Mouse (Mus musculus) 416B (cell line): ENCODE measurements at regions not wholly inside any gene's neighbourhood (a gene's known extent, or its start where the extent isn't known, plus 50 kb on each side); places are given as distances from the start of the nearest gene placed in this dataset.
"Not testable (repeated sequence)": the region's sequence is repeated elsewhere in the genome, so short reads cannot be mapped to it uniquely, and the experiment has no call there.

ENCODE experiments used
- DNase-seq: peaks from one replicate; pipeline ENCODE4 v3.0.0; 2011; ENCODE audit warnings: low read depth

DNA sequence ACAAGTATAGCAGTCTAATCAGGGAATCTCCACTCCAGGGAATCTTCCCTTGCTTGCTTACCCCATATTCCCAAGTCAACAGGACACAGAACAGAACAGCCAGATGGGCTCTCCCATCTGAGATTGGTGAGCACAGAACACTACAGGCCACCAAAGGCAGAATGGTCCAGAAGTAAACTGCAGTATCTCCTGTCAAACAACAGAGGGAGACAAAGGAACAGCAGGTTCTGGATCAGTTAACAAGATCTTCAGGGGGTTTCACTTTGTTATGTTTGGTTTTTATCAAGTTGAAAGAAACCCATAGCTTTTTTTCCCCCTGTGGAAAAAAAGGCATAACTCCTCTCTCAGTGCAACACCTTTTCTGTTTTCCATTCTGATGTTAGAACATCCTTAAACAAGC is 453.1 kb upstream of the 9130204L05Rik start:
- DNase-seq, result peak; percentile 41

DNA sequence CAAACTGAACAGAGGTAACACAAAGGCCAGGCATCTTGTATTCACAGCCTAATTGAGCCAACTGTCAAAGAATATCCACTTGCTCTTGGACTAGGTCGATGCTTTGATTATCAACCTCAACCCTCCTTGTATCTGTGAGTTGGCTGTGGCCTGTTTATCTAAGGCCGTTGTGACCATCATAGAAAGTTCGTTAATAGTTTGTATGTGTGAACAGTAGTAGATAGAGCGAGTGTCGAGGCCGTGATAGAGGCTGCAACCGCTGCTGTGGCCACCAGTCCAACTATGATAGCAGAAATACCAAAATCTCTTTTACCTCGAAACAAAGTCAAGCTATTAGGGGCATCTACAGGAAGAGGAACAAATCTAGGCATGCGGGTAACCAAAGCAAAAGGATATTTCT is 435.5 kb upstream of the 9130204L05Rik start:
- DNase-seq, result not testable (repeated sequence)

DNA sequence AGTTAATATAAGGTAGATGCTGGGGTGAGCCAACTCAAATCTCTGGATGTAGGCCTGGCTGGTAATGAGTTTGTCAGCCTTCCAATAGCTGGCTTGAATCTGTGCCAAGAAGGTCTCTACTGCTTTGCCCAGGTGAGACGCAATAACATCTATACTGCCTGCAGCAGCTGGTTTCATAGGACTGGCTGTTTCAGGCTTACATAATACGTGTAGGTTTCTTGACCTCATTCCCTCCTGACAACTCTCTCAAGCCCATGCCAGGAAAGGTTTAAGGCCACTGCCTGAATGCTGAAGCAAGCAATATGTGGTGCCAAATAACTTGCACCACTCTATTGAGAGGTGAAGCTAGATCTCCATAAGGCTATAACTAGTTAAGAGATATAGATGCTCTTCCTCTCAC is 432.0 kb upstream of the 9130204L05Rik start:
- DNase-seq, result no peak

DNA sequence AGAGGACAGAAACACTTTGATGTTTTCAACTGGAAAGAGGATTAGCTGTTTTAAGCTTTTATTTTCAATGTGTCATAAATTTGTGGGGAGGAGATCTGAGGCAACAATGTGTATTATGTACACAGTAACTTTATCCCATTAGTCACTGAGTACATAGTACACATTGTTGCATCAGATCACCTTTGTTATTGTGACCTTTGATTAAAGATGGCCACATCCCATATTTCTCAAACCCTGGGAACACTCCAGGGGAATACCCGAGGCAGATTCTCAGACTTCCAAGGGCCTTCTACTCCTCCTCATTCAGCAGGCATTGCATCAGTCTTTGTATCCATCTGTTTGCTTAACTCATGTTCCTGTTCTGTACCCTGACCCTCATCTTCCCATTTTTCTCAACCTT is 392.9 kb upstream of the 9130204L05Rik start:
- DNase-seq, result no peak

DNA sequence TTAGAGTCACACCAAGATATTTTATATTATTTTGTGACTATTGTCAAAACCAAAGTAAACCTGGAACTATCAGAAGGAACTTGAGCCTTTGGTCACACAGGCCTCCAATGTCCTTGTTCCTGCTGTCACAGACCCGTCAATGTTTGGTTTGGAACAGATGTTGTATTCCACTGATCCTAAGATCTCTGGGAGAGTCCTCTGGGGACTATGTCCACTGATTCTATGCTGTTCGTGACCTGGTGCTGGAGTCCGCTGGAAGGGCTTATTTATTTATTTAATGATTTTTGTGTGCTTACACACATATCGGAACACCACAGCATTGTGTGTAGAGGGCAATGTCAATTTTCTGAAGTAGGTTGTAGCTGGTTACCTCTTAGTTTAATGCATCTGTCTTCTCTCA is 391.1 kb upstream of the 9130204L05Rik start:
- DNase-seq, result no peak
